Mouse (Mus musculus): Measurements from ENCODE around the gene Prkca. TPM values are rescaled to one million over a fixed set of nuclear protein-coding genes. Genes with fewer than 3 reads are reported as not detected.

Gene Prkca
- polyA plus RNA-seq, 1 experiment, result not detected

GRCm38 (mm10) chr11:108015284-108015683 lies 328.4 kb downstream of the Prkca start:
- TF ChIP-seq GATA1 (IDR thresholded peaks at IDR 0.05; ENCODE audit: low read length), result no peak

- no peak for TF ChIP-seq GATA1 (IDR thresholded peaks at IDR 0.05; ENCODE audit: low read length)
Measured at GRCm38 (mm10) chr11:108013390-108013789, 330.3 kb downstream of the Prkca start.

GRCm38 (mm10) chr11:108010465-108010864 lies 333.3 kb downstream of the Prkca start:
- no peak for TF ChIP-seq GATA1 (IDR thresholded peaks at IDR 0.05; ENCODE audit: low read length)

GRCm38 (mm10) chr11:107998891-107999290 lies 344.8 kb downstream of the Prkca start:
- TF ChIP-seq GATA1 (IDR thresholded peaks at IDR 0.05; ENCODE audit: low read length), result no peak

GRCm38 (mm10) chr11:107996896-107997670 lies 346.6 kb downstream of the Prkca start:
- no peak for TF ChIP-seq GATA1 (IDR thresholded peaks at IDR 0.05; ENCODE audit: low read length)

- TF ChIP-seq GATA1 (IDR thresholded peaks at IDR 0.05; ENCODE audit: low read length), result no peak
Measured at GRCm38 (mm10) chr11:107994487-107994886, 349.2 kb downstream of the Prkca start.

GRCm38 (mm10) chr11:107993792-107994191 lies 349.9 kb downstream of the Prkca start:
- TF ChIP-seq GATA1 (IDR thresholded peaks at IDR 0.05; ENCODE audit: low read length), result no peak

GRCm38 (mm10) chr11:107992500-107992899 lies 351.2 kb downstream of the Prkca start:
- TF ChIP-seq GATA1 (IDR thresholded peaks at IDR 0.05; ENCODE audit: low read length), result no peak

GRCm38 (mm10) chr11:107991990-107992389 lies 351.7 kb downstream of the Prkca start:
- TF ChIP-seq GATA1 (IDR thresholded peaks at IDR 0.05; ENCODE audit: low read length), result no peak

GRCm38 (mm10) chr11:107989241-107989640 lies 354.5 kb downstream of the Prkca start:
- no peak for TF ChIP-seq GATA1 (IDR thresholded peaks at IDR 0.05; ENCODE audit: low read length)

GRCm38 (mm10) chr11:107985941-107986340 lies 357.8 kb downstream of the Prkca start:
- no peak for TF ChIP-seq GATA1 (IDR thresholded peaks at IDR 0.05; ENCODE audit: low read length)

GRCm38 (mm10) chr11:107983883-107984282 lies 359.8 kb downstream of the Prkca start:
- no peak for TF ChIP-seq GATA1 (IDR thresholded peaks at IDR 0.05; ENCODE audit: low read length)

- TF ChIP-seq GATA1 (IDR thresholded peaks at IDR 0.05; ENCODE audit: low read length), result no peak
Measured at GRCm38 (mm10) chr11:107983224-107983623, 360.5 kb downstream of the Prkca start.

GRCm38 (mm10) chr11:107982225-107982896 lies 361.4 kb downstream of the Prkca start:
- no peak for TF ChIP-seq GATA1 (IDR thresholded peaks at IDR 0.05; ENCODE audit: low read length)

- TF ChIP-seq GATA1 (IDR thresholded peaks at IDR 0.05; ENCODE audit: low read length), result no peak
Measured at GRCm38 (mm10) chr11:107979497-107980174, 364.1 kb downstream of the Prkca start.

- no peak for TF ChIP-seq GATA1 (IDR thresholded peaks at IDR 0.05; ENCODE audit: low read length)
Measured at GRCm38 (mm10) chr11:107969943-107970342, 373.8 kb downstream of the Prkca start.
